Mouse (Mus musculus) kidney, postnatal 14 days (tissue): ENCODE results near the gene Mcm7.
"Not testable (repeated sequence)": the region's sequence is repeated elsewhere in the genome, so short reads cannot be mapped to it uniquely, and the experiment has no call there.

ENCODE experiments used
- DNase-seq: peaks from one replicate; pipeline ENCODE4 v3.0.0; 2022; ENCODE audit warnings: mixed read lengths

Mcm7 gene

DNA sequence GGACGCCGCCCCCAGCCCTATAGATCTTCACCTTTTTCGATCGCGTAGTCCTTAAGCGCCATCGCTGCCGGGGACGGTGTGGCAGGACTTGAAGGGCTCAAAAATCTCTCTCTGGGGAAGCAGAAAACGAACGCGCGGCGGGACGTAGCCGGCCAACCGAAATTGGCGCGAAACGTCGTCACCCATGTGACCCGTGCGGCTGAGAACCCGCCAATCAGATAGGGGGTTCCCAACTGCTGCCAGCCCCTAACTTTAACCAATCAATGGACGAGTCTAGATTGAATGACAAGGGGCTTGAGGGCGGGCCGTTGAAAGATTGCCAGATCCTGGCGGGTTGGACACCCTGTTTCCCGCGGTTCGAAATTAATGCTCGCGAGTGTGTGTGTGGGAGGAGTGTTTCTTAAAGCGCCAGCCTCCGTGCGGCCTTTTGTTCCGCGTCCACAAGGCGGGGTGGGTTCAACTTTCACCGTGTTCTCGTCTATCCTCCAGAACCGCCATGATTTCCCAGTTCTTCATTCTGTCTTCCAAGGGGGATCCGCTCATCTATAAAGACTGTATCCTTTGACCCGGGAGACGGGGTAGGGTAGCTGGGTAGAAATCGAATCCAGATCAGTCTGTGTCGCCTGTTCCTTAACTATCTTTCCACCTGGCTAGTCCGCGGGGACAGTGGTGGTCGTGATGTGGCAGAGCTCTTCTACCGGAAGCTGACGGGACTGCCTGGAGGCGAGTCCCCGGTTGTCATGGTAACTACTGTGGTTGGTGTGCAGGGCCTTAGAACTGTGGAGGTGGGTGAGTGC lies at the start of gene Mcm7, which contains the start of gene Ap4m1:
Mcm7 (minus strand) TSS at position 728 of the 797 bp plus-strand sequence.
Ap4m1 (plus strand) TSS at position 308 of the 797 bp plus-strand sequence.
- DNase-seq: peak; percentile 99

DNA sequence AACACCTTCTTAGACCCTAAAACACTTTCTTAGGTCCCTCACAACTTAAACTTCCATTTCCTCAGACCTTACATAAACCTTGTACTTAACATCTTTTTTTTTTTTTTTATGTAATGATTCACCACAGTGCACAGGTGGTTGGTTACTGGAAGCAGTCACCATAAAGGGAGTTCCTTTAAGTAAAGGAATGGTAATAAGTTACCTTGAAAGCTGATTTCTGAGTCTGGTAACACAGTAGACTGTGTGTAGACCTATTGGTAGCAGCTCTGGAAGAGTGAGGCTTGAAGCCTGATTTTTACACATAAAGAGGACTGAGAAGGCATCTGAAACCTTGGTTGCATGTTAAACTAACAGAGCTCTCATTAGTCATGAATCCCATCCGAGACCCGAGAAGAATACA lies 47.6 kb upstream of the Mcm7 start:
- DNase-seq: no peak

DNA sequence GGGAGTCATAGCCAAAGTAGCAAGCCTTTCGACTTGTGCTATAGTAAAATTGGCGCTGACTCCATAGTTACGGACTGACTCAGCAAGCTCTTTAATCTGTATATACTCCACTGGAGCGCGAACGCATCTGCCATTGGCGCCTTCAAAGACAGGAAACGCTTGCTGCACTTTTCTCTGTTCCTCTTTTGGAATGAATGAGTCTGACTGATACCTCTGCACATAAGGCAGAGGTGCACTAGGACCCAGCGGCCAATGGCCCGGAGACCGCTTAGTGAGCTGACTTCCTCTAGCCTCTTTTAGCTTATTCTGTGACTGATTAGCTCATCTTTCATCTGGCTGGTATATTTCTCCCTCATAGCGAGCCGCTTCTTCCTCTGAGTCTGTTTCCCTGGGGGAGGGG lies 44.4 kb upstream of the Mcm7 start:
- not testable (repeated sequence) for DNase-seq

DNA sequence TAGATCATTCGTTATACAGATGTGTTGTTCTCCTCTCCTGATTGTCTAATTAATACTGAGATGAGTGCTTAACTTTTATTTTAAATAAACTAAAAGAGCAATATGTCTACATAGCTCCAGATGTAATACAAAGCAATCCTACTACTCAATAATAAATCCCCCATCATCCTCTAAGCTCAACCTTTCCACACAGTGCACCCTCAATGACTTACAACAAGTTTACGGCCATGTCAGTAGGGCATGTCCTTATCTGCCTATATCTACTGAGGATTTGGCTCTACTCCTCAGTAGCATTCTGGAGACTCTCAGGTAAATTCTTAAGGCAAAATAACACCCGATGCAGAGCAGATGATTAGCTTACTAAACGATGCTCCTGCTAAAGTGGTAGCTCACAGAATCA lies 35.7 kb upstream of the Mcm7 start:
- DNase-seq: no peak

DNA sequence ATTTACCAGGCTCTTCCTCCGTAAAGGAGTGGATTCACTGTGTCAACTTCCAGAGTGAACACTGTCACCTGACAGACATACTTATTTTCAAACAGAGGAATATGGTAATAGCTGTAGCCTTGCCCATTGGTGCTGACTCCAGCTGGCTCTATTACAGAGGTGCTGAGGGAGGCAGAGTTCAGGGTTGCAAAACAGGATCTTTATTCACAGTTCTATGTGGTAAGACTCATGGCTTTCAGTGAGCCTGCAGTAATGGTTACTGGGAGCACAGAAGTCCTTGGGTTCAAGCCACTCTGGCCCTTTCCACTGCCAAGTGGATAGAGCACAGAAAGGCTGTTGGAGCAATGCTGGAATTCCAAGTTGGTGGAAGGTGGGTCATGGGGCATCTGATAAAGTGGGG lies 35.0 kb upstream of the Mcm7 start:
- no peak for DNase-seq

DNA sequence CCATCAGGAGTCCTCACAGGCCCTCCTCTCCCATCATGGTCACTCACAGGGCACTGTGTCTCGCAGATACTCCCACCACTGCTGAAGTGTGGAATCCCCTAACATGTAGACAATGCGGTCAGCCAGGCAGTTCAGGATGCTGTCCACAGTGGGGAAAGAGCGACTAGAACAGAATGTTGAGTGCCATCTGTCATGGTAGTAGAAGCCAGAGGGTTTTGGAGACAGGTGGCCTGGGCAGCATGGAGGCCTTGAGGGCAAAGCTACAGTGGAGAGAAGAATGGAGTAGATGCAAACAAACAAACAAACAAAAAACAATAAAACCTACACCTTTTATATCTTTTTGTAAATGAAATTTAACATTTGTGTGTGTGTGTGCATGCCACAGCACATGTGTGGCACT lies 29.9 kb upstream of the Mcm7 start:
- no peak for DNase-seq

DNA sequence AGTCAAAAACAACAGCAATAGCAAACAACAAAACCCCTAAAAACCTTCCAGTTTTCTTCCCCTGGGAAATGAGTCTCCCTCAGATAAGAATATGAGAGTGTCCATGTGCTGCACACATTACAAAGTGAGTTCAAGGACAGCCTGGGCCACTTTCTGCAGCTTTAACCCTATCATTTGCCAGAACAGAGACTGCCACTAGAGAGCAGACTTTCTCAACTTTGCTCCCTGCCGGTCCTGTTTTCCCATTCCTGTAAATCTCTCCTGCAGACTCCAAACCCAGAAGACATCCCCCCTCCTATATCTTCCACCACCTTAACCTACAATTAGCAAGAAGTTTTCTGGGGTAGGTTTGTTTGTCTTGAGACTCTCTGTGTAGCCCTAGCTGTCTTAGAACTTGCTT lies 27.4 kb upstream of the Mcm7 start:
- no peak for DNase-seq

DNA sequence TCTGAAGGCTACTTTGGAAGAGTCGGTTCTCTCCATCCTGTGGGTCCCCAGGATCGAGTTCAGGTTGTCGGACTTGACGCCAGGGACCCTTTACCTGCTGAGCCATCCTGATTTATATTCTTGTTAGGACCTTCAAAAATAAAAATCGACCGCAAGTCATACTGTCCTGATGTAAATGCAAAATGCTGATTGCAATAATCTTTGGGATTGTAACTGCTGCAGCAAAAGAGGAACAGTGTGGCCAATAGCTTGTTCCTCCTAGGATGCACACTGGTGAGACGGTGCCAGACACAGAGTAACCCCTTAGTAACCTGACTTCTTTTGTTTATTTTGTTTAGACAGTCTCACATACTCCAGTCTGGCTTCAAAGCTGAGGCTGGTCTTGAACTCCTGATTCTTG lies 23.2 kb upstream of the Mcm7 start:
- no peak for DNase-seq

DNA sequence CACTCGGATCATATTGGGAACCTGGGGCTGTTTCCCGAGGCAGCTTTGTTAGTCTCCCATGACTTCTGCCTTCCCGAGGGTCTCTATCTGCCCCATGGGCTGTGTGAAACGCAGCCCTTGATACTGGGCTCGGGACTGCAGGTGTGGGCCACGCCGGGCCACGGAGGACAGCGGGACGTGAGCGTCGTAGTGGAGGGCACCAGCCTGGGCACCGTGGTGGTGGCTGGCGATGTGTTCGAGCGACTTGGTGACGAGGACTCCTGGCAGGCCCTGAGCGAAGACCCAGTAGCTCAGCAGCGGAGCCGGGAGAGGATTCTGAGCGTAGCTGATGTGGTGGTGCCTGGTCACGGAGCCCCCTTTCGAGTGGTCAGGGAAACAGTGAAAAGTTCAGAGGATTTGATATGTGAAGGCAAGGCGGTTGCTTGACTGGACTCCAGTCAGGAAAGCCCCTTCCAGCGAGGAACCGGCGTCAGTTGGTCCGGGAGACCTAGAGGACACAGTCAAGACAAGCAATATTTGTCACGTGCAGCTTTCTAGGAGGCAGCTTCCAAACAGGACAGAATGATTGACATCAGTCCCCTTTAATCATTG lies 22.6 kb upstream of the Mcm7 start:
- peak; percentile 42 for DNase-seq

DNA sequence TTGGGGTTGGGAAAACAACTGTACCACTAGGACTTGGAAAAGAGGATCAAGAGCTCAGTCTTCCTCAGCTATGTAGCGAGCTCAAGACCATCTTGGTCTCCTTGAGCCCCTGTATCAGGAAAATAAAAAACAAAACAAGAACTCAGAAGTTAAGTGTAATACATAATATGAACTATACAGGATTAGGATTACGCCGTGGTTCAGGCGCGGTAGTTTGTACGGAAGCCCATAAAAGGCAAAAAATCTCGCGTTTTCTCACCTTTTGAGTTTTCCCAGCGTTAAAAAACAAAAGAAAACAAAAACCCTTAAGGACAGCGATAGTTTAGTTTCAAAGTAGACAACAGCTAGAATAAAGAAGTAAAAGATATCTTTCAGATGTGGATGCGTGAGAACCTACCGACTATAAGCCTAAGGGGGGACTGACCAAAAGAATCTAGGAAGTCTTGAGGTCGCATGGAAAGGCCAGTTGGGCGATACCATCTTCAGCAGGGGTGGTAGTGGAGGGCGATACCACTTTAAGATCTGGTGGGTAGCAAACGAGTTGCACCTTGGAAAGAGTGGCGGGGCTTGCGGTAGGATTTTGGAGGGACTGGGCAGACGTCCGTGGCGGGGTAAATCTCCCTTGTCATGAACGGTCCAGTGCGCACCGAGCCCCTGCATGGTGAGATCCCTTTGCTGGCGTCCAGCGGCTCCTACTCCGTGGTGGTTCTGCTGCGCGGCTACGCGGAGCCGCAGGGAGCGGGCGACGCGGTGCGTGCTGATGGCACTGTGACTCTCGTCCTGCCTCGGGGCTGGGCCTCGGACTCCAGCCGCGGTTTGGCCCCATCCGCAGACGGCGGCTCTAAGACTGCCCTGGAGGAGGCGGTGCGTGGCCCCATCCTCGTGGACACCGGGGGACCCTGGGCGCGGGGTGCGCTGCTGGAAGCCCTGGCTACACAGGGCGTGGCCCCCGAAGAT lies 21.8 kb upstream of the Mcm7 start, which contains the start of gene Mblac1:
Mblac1 (plus strand) TSS at position 544 of the 957 bp plus-strand sequence.
- DNase-seq: peak; percentile 89

DNA sequence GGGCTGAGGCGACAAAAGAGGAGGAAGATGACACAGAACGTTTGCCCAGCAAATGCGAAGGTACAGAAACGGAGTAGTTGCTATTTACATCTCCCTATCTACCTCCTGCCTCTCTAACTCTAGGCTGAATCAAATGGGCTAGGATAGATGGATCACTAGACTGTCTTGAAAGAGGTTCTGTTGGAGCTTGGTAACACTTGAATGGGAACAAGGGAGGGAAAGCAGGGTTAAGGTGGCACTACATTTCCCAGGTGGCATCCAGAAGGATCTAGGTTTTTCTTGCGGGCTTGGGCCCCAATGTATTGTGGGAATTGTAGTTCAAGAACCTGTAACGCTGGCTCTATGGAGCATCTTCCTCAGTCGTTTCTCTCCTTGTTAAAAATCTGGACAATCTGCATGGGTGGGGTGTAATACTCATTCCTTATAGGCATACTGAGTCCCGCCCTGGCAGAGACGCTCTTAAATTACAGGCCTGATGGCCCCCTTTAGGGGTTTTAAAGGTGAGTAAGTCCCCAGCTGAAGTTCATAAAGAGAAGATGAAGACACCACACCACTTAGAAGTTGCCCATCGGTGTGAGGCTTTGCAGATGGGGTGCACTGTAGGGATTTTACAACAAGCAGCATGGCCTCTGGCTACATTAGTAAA lies 15.6 kb upstream of the Mcm7 start:
- DNase-seq: peak; percentile 86

DNA sequence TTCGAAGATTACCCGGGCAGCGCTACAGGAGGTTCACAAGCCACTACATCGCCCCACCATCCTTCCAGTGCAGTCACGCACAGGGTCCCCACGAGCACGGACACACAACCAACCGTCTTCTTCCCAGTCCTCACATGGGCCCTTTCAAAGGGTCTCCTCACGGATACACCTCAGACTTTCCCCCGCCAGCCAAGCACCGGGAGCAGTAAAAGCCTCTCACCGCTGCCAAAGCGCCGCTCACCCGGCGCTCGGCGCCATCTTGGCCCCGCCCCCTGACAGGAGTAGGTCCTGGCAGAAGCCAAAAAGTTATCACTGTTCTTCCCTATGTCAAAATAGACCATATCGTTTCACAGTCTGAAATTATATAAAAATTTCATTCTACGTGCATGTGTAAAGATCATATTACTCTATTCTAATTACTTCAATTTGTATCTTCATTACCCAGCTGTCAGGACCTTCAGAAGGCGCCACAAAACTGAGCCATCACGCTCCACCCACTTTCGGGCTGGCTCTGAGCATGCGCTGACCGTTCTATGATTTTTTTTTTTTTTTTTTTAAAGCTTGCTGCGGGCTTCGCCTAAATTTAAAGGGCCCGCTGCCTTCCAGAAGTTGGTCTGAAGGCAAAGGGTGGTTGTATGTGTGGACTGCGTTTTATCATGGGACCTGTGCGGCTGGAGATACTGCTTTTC lies 14.9 kb upstream of the Mcm7 start, which contains the start of the genes Taf6 and Cnpy4:
Taf6 (minus strand) TSS at position 502 of the 689 bp plus-strand sequence.
Cnpy4 (plus strand) TSS at position 536 of the 689 bp plus-strand sequence.
- peak; percentile 91 for DNase-seq

DNA sequence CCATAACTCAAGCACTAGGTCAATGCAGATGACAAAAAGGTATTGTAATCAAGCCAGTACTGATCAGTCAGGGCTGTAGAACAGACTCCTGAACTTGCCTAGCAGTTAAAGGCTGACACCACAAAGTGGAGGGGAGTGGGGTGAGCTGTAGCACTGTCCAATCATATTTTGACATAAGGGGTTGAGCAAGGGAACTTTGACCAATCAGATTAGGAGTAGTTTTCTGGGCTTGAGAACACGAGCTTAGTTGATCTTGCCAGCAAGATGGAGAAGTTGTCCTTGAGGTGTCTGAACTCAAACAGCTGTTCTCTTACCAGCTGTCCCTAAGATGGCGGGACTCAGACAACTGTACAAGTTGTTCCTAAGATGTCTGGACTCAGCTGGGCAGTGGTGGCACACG lies 995 bp upstream of the Mcm7 start:
- DNase-seq: no peak

DNA sequence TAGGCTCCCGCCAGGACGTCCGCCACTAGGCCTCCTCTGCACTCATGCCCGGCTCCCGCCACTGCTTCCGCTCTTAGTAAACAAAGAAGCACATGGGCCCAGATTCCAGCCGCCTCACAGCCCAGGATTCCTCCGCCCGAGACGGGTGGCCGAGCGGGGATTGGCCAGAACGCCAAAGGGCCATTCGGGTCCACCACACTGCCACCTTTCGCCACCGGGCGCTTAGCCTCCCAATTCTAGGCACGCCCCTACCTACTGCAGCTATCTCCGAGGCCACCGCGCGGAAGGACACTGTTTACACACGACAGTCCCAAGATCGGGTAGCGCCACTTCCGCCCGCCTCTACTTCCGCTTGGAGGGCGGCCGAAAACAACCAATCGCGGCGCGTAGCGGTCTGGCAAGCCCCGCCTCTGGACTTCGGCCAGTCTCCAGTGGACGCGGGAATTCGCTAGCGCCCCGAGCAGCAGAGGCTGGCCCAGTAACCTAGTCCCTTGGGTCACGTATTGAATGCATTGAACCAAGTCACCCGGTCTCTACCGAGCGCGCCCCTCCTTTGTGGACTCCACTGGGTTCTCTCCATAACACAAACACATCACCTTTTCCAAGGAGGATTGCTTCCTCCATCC lies 1.2 kb downstream of the Mcm7 start:
- peak; percentile 98 for DNase-seq

DNA sequence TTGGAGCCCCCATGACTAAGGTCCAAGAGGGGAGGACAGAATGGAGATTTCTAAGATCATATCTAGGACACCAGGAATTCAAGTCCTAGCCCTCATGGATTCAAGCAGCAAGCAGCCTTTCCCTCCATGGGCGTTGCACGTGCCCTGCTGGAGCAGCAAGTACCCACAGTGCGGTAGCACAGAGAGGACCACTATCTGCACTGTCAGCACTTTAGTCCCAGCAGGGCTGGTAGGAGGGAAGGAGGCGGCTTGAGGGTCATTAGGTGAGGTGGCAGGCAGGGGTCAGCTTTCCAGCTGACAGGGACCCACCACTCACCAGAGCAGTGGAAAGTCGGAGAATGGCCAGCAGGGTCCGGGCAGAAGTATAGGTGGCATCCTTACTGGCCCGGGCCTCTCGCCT lies 6.6 kb downstream of the Mcm7 start:
- DNase-seq: no peak

DNA sequence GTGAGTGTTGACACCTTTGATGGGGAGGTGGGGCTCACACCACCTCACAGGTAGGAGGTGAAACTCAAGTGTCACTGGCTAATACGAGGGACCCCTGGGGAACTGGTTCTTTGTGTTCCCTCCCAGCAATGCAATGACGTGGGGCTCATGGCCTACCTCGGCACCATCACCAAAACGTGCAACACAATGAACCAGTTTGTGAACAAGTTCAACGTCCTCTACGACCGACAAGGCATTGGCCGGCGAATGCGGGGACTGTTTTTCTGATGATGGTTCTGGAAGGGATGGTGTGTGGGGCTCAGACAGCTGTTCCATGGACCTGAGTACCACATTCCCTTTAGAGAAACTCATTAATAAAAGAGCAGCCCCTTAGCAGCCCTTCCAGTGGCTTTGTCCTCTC lies 8.6 kb downstream of the Mcm7 start:
- no peak for DNase-seq

DNA sequence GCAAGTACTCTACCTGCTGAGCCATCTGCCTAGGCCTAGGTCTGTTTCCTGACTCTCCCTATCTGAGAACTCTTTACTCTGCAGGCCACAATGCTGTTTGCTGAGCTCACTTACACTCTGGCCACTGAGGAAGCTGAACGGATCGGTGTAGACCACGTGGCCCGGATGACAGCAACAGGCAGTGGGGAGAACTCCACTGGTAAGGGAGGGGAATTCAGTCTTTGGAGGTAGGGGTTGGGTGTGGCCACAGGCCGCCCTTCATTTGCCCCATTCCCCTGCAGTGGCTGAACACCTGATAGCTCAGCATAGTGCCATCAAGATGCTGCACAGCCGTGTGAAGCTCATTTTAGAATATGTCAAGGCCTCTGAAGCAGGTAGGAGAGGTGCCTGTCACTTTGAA lies 9.2 kb downstream of the Mcm7 start:
- DNase-seq: no peak

DNA sequence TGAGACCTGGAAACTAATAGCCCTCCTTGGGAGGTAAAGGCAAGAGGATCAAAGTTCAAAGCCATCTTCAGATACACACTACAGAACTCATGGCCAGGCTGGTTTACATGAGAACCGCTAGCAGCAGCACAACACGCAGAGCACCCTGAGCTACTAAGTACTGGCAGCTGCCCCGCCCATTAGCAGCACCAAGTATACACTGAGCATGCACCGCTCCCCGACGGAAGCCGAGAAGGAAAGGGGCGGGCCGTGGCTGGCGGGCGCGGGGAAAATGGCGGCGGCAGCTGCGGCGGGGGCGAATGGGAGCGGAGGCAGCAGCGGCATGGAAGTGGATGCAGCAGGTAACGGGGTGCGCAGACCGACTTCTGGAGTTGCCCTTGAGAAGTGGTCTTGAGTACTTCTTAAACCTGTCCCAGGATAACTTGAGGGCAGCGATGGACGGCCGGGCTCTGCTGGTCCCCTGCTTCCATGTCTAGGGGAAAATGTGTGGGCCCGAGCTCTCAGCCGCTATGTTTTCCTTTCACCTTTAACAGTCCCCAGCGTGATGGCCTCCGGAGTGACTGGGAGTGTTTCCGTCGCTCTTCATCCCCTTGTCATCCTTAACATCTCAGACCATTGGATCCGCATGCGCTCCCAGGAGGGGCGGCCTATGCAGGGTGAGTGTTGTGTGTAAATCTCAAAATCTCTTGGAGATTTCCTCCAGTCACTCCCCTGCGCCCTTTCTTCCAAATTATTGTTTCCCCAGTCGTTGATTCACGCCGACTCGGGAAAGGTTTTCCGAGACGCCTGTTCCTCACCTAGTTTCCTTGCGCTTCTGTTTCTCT lies 11.2 kb downstream of the Mcm7 start, which contains the start of gene Cops6:
Cops6 (plus strand) TSS at position 230 of the 824 bp plus-strand sequence.
- peak; percentile 95 for DNase-seq

DNA sequence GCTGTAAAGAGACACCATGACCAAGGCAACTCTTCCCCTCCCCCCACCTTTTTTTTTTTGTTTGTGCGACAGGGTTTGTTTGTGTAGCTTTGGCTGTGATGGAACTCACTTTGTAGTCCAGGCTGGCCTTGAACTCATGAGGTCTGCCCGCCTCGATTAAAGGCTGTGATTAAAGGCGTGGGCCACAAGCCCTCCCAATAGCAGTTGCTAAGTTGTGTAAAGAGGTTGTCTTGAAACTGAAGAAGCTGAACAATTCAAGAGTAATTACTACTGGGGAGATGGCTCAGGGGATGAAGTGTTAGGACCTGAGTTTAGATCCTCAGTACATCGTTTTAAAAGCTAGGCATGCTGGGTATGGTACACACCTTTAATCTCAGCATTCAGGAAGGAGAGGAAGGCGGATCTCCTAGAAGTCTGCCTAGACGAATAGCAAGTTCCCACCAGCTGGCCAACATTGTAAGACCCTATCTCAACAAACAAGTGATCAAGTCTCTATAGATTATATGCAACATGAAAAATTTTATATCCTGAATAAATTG lies 11.9 kb downstream of the Mcm7 start:
- DNase-seq: no peak

DNA sequence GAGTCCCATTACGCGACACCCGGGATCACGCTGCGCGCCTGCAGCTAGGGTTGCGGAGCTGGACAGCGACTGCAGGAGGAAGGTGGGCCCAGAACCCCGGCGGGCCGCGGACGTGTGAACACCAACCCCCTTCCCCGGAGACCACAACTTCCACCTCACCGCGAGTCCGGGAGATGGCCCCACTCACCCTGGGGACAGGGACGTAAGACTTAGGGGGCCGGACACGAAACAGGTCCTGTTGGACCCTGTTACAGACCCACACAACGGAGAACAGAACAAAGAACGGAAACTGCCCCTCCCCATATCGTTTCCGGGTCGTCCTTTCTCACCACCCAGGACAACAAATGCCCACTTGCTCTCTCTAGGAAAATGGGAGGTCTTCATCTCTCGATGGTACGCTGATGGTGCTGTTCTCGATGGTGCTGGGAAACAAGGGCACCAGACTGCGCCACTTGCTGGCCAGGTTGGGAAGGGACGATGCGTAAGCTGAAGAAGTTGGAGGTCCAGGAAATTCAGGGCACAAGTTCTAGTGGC lies 16.7 kb downstream of the Mcm7 start, which contains the start of gene Zfp113:
Zfp113 (minus strand) TSS at position 302 of the 534 bp plus-strand sequence.
- DNase-seq: peak; percentile 95
